27 mouse cellular contexts compared by ENCODE assay signal in genomic region chr9:89686262-89686661, GRCm38 (mm10). TPM values are rescaled to one million over a fixed set of nuclear protein-coding genes. Genes with fewer than 3 reads are reported as not detected.
DNase-seq lines count a peak whose midpoint lies in the region; ATAC-seq and TF ChIP-seq lines count a peak whose summit lies in the region.
"Had no signal": no experiment of that assay in that cellular context is flagged by ENCODE, and none has a peak within 500 bp of the region (broad histone marks: within the 10 kb centered on the region; RNA-seq: fewer than 3 reads in every experiment).

No protein-coding gene starts in this region.

- H3K36me3 ChIP-seq in thymus, adult 2 months (ENCODE audit: control insufficient read depth, insufficient read depth, low read length) = no peaks in the 10 kb centered on the region
- no peaks in the 10 kb centered on the region for H3K36me3 ChIP-seq in neural tube, embryonic 15.5 days
- H3K36me3 ChIP-seq: embryonic facial prominence, embryonic 10.5 days; hindbrain, embryonic 15.5 days; liver, embryonic 13.5 days; neural tube, embryonic 12.5 days had no signal

- peak; percentile 62 for TF ChIP-seq CTCF in layer of hippocampus, adult 2 months (conservative IDR thresholded peaks at IDR 0.05)
- TF ChIP-seq CTCF in thymus, adult 2 months (IDR thresholded peaks at IDR 0.05; ENCODE audit: borderline replicate concordance, control insufficient read depth, extremely low read depth, insufficient read depth, low read length, poor library complexity) = no peak

- H3K9me3 ChIP-seq in neural tube, embryonic 15.5 days (replicated peaks) = no peaks in the 10 kb centered on the region
- H3K9me3 ChIP-seq: embryonic facial prominence, embryonic 10.5 days; hindbrain, embryonic 15.5 days; liver, embryonic 13.5 days; megakaryocyte, embryonic 14.5 days; neural tube, embryonic 12.5 days had no signal

- DNase-seq in frontal cortex, postnatal 36 days (ENCODE audit: low spot score in 2 of 2) = no peak
- no peak for DNase-seq in layer of hippocampus, adult 2 months (ENCODE audit: low spot score in 2 of 2)
- no peak for DNase-seq in layer of hippocampus, postnatal 25 days (ENCODE audit: extremely low spot score in 1 of 2, low spot score in 1 of 2)
- DNase-seq in thymus, postnatal 4 days = peak; percentile 44
- no peak for DNase-seq in thymus, adult 2 months
- DNase-seq in spleen, postnatal 14 days (ENCODE audit: low spot score in 2 of 2) = no peak
- DNase-seq: cerebellum, adult 9-11 months; gastrocnemius, postnatal 10 days; heart, postnatal 10 days; kidney, adult 18-20 months; liver, embryonic 13.5 days; lung, postnatal 14 days; right cerebral cortex, postnatal 25 days had no signal

- H3K4me3 ChIP-seq in layer of hippocampus, adult 2 months = no peak overlapping the region
- H3K4me3 ChIP-seq in thymus, adult 2 months (ENCODE audit: control insufficient read depth, insufficient read depth, low read length) = no peak overlapping the region
- no peak overlapping the region for H3K4me3 ChIP-seq in neural tube, embryonic 15.5 days (replicated peaks)
- H3K4me3 ChIP-seq: embryonic facial prominence, embryonic 10.5 days; hindbrain, embryonic 15.5 days; liver, embryonic 13.5 days; megakaryocyte, embryonic 14.5 days; neural tube, embryonic 12.5 days had no signal

- no peaks in the 10 kb centered on the region for H3K4me1 ChIP-seq in thymus, adult 2 months (replicated peaks; ENCODE audit: control insufficient read depth, insufficient read depth, low read length)
- peaks cover 4% of the 10 kb centered on the region for H3K4me1 ChIP-seq in neural tube, embryonic 15.5 days
- H3K4me1 ChIP-seq: embryonic facial prominence, embryonic 10.5 days; hindbrain, embryonic 15.5 days; liver, embryonic 13.5 days; megakaryocyte, embryonic 14.5 days; neural tube, embryonic 12.5 days had no signal

- H3K9ac ChIP-seq in neural tube, embryonic 15.5 days (replicated peaks) = no peak overlapping the region
- H3K9ac ChIP-seq: hindbrain, embryonic 15.5 days; liver, embryonic 13.5 days; neural tube, embryonic 12.5 days had no signal

- no peak overlapping the region for H3K4me2 ChIP-seq in neural tube, embryonic 15.5 days
- H3K4me2 ChIP-seq: hindbrain, embryonic 15.5 days; liver, embryonic 13.5 days; neural tube, embryonic 12.5 days had no signal

- peak; percentile 60; the same call in 1 of the 2 replicates for ATAC-seq in frontal cortex, adult (ENCODE audit: low TSS enrichment)
- no peak for ATAC-seq in neural tube, embryonic 15.5 days (ENCODE audit: low FRiP score)
- ATAC-seq: forebrain, embryonic 16.5 days had no signal

- no peak overlapping the region for H3K27ac ChIP-seq in layer of hippocampus, adult 2 months
- no peak overlapping the region for H3K27ac ChIP-seq in thymus, adult 2 months (ENCODE audit: control insufficient read depth, insufficient read depth, low read length)
- H3K27ac ChIP-seq in neural tube, embryonic 15.5 days (replicated peaks) = no peak overlapping the region
- H3K27ac ChIP-seq: embryonic facial prominence, embryonic 10.5 days; hindbrain, embryonic 15.5 days; liver, embryonic 13.5 days; neural tube, embryonic 12.5 days had no signal

- no peak for TF ChIP-seq POLR2A in thymus, adult 2 months (IDR thresholded peaks at IDR 0.05; ENCODE audit: control insufficient read depth, extremely low read depth, insufficient read depth, low read length, poor library complexity)

- no peaks in the 10 kb centered on the region for H3K27me3 ChIP-seq in thymus, adult 2 months (ENCODE audit: control insufficient read depth, insufficient read depth, low read length)
- no peaks in the 10 kb centered on the region for H3K27me3 ChIP-seq in neural tube, embryonic 15.5 days (replicated peaks)
- H3K27me3 ChIP-seq: hindbrain, embryonic 15.5 days; liver, embryonic 13.5 days; neural tube, embryonic 12.5 days had no signal

- WGBS in thymus, adult 2 months = 74% methylated on average over 2 of the region's 2 CpGs
- WGBS in neural tube, embryonic 15.5 days = 67% methylated on average over 2 of the region's 2 CpGs

RNA-seq across cellular contexts. Expression of gene Tmed3, which starts 18.6 kb away (rescaled TPM):
- 10 to 100 TPM; 24.8 to 26.4 TPM for total RNA-seq in layer of hippocampus, adult 2 months (2021)
- total RNA-seq in layer of hippocampus, postnatal 25 days (2021) = 10 to 100 TPM; 23.6 to 29.3 TPM
- polyA plus RNA-seq in thymus, adult 2 months (2012; rRNA removed) = 39.1 and 44.1 TPM in 2 replicates
- 65.9 and 71.0 TPM in 2 replicates for polyA plus RNA-seq in neural tube, embryonic 15.5 days (2015; fragmentation: Nextera tagmentation; extraction: Ambion mirVana)

RNA-seq across cellular contexts. Expression of gene Ankrd34c, which starts 52.0 kb away (rescaled TPM):
- 1 to 10 TPM in 1 of 2 experiments, under 1 TPM in 1; 1.00 to 1.2 TPM for total RNA-seq in layer of hippocampus, adult 2 months (2021)
- under 1 TPM; 0.86 to 0.96 TPM for total RNA-seq in layer of hippocampus, postnatal 25 days (2021)
- not detected in 2 replicates for polyA plus RNA-seq in thymus, adult 2 months (2012; rRNA removed)
- 0.83 and 1.1 TPM in 2 replicates for polyA plus RNA-seq in neural tube, embryonic 15.5 days (2015; fragmentation: Nextera tagmentation; extraction: Ambion mirVana)
- total RNA-seq: adrenal gland, postnatal 4 days; gastrocnemius, postnatal 10 days; heart, adult 8-10 months; heart, postnatal 10 days; monocyte, adult 5-6 weeks had no signal
- polyA plus RNA-seq: C2C12; large intestine, adult 2 months; limb, embryonic 11.5 days; liver, embryonic 13.5 days; neural tube, embryonic 12.5 days; testis, adult 2 months had no signal
